Mouse (Mus musculus) bone marrow, adult 2 months (tissue): Measurements from ENCODE around the gene Asxl2.

Experiments
- CTCF ChIP-seq: fragments of 200-500 bp; IDR thresholded peaks from 2 replicates; pipeline ENCODE4 v1.5.1; 2011; ENCODE audit warnings: low read length, control low read depth; ENCODE audit not compliant: control insufficient read depth, insufficient read depth
- POLR2A ChIP-seq: fragments of 200-500 bp; IDR thresholded peaks from 2 replicates; pipeline ENCODE4 v1.6.1; 2011; ENCODE audit warnings: low read depth, mild to moderate bottlenecking, control low read depth, low read length, borderline replicate concordance; ENCODE audit not compliant: control insufficient read depth

- TF ChIP-seq CTCF = no peak
- TF ChIP-seq POLR2A = no peak
Observed at GRCm38 (mm10) chr12:3539605-3540004, 112.9 kb downstream of the Asxl2 start.
